Mouse (Mus musculus): ENCODE data around the gene Trdn.

Trdn gene

DNA sequence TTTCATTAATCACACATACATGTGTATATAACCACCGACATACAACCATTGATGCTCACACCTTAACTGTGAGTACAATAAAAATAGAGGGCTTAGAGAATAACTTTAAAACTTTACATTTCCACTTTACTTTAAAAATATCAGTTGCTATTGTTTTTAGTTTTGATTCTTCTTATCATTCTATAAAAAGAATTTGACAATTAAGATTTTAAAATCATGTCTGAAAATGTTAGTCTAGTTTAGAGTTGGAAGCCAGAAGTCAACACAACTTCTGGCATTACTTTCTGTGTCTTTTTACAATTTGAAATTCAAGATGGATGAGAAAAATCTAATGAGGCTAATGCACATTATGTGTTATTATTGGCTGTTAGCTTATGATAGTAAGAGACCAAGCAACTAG is at the start of gene Trdn:
Gene Trdn, plus strand, starts transcription at position 301 of the 400 bp plus-strand sequence.
- DNase-seq (ENCODE audit: low spot score) = no peak

GRCm38 (mm10) chr10:33060771-33061170 is 19.6 kb upstream of the Trdn start:
- no peak for DNase-seq (ENCODE audit: low spot score)

DNA sequence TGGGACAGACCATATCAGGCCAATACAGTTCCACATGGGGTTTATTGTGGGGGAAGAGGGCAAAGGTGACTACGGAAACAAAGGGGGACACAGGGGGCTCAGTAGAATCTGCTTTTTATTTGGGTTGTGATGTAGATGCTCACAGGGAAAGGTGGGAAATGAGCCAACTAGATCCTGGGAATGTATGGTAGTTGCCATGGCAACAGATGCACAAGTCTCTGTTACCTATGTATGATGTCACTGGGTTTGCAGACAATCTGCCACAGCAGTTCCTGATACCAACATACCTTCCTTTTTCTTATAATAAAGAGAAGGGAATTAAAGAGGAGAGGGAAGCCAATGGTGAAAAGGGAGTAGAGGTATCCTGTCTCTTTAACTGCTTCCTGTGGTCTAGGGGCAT is 14.8 kb upstream of the Trdn start:
- no peak for DNase-seq (ENCODE audit: low spot score)

GRCm38 (mm10) chr10:33073126-33073525 is 7.2 kb upstream of the Trdn start:
- DNase-seq (ENCODE audit: low spot score) = no peak

DNA sequence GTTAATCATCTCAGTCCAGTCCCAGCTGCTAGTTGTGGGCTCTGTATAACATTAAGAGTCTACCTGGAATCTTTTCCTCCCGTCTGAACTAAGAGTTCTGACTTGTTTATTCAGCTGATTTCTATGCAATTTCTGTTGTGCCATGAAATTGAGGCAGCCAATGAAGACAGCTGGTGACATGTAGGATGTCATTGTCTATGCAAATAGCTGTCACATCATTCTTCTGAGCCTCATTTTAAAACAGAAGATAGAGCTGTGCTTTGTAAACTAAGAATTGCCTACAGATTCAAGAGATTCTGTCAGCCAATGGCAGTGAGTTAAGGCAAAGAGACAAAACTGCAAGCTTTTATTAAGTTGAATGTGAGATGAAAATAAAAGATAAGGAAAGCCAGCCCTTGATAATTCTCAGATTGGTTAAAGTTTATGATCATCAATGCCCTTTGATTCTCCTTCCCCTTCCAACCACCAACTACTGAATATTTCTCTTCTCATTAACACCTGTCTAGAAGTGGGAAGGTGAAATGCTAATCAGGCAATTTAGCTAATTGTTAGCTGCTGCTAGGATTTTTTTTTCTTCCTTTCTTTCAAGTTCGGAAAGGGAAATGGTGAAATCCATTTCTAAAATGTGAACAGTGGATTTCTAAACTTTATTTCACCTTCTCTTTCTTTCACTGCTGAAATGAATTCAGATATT is 1.9 kb downstream of the Trdn start:
- no peak for DNase-seq (ENCODE audit: low spot score)

- no peak for DNase-seq (ENCODE audit: low spot score)
Observed at GRCm38 (mm10) chr10:33082961-33083626, 2.7 kb downstream of the Trdn start.

DNA sequence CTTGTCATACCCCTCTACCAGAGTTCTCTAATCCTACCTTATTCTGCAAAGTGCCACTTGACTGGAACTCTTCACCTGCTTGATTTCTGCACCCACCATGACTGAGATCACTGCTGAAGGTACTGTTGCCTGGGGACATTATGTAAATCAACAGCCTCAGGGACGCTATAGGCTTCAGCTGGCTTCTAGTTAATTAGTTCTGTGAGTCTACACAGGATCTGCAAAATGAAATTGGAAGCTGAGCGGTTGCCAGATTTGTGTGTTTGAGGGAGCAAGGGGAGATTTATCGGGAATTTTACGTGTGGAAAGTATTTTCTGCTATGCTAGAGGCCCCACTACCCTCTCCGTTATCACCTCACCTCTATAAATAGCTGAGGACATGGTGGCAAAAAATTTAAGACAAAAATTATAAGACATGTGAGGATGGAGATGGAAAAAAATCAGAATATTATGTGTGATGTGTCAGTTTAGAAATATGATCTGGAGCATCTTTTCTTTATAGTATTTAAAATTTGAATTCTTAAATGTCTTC is 3.3 kb downstream of the Trdn start:
- DNase-seq (ENCODE audit: low spot score) = no peak

GRCm38 (mm10) chr10:33088403-33088802 is 8.0 kb downstream of the Trdn start:
- no peak for DNase-seq (ENCODE audit: low spot score)

- no peak for DNase-seq (ENCODE audit: low spot score)
Observed at GRCm38 (mm10) chr10:33092400-33092799, 12.0 kb downstream of the Trdn start.

- DNase-seq (ENCODE audit: low spot score) = no peak
Observed at GRCm38 (mm10) chr10:33107942-33108341, 27.6 kb downstream of the Trdn start.

- DNase-seq (ENCODE audit: low spot score) = no peak
Observed at GRCm38 (mm10) chr10:33123028-33123427, 42.7 kb downstream of the Trdn start.

DNA sequence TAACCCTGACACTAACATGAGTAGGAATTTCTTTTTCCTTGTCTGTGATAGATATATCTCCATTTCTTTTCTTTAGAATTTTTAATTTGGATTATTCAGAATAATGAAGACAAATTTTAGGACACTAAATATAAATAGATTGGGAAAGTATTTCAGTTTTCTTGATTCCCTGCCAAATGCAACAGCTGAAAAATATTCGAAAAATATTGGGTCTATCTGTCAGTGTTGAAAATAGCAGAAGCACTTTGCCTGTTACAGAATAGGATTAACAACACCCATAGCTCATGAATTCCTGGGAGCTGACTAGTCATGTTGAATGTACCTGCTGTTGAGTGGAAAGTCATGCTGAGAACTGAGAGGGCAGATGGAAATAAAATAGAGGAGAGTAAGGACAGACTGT is 64.6 kb downstream of the Trdn start:
- DNase-seq (ENCODE audit: low spot score) = no peak

DNA sequence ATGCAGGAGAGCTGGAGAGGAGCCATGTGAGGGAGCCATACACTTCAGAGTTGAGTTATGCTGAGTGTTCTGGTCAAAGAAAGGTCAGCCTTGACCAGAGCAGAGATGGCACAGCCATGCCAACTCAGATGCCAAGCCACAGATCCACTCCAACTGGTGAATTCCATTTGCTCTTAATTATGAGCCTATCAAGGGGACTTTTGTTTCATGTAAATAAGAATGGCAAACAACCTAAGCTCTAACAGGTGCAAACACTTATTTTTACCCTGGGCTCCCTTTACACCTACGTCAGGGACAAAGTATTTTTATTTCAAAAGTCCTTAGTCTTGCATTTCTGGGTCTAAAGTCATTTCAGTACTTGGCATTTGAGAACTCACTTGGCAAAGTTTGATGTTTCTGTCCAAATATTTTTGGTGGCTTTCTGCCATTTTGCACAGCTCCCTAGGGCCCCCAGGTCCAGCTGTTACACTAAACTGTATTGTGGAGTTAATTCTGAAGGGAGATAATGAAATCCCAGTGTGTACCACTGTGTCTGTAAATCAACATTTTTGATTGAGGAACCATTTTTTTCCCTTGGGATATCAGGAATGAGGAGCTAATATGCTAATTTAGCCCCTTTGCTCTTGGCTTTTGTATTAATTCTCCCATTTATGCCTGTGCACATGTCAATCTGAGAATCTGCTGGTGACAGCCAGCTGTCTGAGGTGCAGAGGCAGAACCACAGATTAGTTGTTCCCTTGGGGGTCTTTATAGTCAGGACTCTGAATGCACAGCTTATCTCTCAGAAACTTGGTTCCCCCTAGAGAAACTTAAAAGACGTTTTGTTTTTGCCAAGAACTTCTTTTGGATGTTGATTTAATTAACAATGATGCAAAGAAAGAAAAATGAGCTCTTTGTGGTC is 99.6 kb downstream of the Trdn start:
- DNase-seq (ENCODE audit: low spot score) = no peak

- no peak for DNase-seq (ENCODE audit: low spot score)
Observed at GRCm38 (mm10) chr10:33189031-33189430, 108.7 kb downstream of the Trdn start.

DNA sequence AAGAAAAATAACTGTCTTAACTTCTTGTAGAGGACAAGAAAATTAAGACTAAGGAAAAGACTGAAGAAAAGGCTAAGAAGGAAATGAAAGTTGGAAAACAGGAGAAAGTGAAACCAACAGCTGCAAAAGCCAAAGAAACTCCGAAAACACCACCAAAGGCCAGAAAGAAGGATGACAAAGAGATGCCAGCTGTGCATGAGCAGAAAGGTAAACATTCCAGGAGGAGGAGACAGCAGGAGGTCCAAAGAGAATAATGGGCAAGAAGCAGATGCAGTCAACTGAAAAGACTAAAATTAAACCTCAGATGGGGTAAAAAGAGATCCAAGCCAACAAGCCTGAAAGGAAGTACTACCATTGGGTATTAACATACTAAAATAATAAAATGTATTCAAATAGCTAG is 115.6 kb downstream of the Trdn start:
- DNase-seq (ENCODE audit: low spot score) = no peak

- no peak for DNase-seq (ENCODE audit: low spot score)
Observed at GRCm38 (mm10) chr10:33198257-33198656, 117.9 kb downstream of the Trdn start.

DNA sequence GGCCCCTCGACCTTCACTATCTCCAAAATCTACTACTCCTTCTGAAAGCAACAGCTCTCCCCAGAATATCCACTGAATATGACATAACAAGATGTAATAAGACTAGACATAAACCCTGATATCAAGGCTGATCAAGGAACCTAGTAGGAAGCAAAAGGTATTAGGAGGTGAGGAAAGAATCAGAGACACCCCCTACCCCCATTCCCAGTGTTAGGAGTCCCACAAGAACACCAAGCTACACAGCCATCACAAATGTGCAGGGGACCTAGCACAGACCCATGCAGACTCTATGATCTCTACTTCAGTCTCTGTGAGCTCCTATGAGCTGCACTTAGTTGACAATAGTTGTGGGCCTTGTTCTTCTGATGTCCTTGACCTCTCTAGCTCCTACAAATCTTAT is 130.1 kb downstream of the Trdn start:
- no peak for DNase-seq (ENCODE audit: low spot score)

GRCm38 (mm10) chr10:33253911-33254310 is 173.6 kb downstream of the Trdn start:
- no peak for DNase-seq (ENCODE audit: low spot score)

- DNase-seq (ENCODE audit: low spot score) = no peak
Observed at GRCm38 (mm10) chr10:33256202-33256601, 175.8 kb downstream of the Trdn start.

- peak; percentile 12 for DNase-seq (ENCODE audit: low spot score)
Observed at GRCm38 (mm10) chr10:33304982-33305381, 224.6 kb downstream of the Trdn start.

- DNase-seq (ENCODE audit: low spot score) = no peak
Observed at GRCm38 (mm10) chr10:33353026-33353425, 272.7 kb downstream of the Trdn start.

DNA sequence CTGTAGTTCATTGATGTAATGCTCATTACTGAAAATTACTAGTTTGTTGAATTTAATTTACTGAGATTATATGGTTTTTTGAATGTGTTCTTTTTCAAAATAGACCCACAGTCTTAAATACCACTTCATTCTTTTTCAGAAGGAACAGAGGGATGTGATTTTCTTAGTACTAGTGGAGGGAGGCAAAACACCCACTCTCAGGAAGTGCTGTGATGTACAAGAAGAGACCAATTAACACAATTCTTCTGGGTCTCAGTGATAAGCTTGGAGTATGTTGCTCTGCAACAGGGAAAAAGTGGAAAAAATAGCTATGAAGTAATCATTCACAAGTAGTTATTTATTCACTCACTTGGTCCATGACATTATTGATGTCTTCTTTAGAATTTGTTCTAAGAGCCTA is 286.2 kb downstream of the Trdn start:
- no peak for DNase-seq (ENCODE audit: low spot score)

GRCm38 (mm10) chr10:33370534-33370933 is 290.2 kb downstream of the Trdn start:
- DNase-seq (ENCODE audit: low spot score) = no peak
